Mouse (Mus musculus): Measurements from ENCODE around the gene Hpcal4. TPM values are rescaled to one million over a fixed set of nuclear protein-coding genes. Genes with fewer than 3 reads are reported as not detected.

The Hpcal4 gene
- total RNA-seq, 1 experiment from 2014 or later = 3.6 TPM

DNA sequence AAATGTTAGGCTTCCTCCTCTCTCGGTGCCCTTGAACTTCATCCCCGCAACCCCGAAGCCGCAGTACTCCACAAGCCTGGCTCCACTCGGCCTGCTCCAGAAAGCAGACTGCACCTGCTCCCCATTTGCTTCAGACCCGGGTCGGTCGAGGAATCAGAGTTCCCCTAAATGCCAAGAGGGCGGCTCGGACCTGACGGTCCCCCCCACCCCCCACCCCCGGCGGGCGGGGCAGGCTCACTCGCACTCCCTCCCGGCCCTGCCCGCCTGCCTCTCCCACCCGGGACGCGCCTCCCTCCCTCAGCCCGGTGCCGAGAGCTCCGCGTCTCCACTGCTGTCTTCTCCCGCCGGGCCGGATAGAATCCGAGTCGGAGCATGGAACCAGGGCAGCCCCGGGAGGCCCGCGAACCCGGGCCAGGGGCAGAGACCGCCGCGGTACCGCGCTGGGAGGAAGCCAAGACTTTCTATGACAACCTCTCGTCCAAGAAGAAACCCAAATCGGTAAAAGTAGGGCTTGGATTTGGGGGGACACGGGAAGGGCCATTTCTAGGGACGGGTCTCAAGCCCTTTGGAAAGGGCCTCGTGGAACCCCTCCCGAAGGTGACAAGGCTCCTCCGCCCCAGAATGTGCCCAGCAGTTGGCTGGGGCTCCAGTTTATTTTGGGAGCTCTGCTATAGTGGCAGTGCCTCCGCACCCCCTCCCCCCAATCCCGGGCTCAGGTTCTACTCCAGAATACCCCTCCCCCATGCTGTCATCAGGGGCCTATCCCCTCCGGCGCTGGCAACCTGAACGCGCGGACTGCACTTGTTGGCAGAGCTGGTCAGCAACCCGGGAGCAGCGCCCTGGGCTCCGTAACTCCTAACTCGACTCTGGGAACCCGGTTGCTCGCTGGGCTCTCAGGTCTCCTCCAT, 18.4 kb downstream of the Hpcal4 start, which contains the start of gene Nt5c1a:
Gene Nt5c1a (plus strand): TSS at position 319 of the 908 bp plus-strand sequence.
- peak; percentile 80 for DNase-seq

DNA sequence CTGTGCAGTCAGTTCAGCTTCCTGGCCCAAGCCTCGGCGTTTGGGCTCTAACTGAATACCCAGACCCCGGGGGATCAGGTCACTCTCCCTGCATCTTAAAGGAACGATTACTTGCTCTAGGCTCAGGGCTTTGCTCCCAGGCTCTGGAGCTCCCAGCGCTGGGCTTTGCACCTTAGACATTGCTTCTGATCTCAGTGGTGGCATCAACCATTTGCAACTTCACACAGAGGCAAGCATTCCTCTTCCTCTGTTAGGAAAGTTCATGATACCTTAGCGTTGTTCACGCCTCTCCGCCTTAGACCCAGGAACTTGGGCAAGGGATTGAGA, 19.0 kb downstream of the Hpcal4 start:
- DNase-seq = no peak

DNA sequence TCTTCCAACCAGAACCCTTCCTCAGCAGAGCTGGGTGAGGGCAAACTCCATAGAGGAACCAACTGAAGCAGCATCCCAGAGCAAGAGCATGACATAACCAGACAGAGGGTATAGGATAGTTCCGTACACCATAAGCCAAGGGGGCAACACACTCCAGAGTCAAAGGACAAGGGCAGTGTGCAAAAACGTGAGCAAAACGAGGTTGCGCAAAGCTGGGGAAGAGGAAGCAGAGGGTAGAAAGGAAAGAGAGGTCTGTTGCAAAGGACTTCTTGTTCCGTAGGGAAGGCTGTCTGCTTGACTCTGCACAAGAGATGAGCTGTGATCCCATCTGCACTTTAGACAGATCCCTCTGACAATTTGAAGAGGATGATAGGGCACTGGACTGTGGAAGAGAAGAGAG, 24.3 kb downstream of the Hpcal4 start:
- no peak for DNase-seq

DNA sequence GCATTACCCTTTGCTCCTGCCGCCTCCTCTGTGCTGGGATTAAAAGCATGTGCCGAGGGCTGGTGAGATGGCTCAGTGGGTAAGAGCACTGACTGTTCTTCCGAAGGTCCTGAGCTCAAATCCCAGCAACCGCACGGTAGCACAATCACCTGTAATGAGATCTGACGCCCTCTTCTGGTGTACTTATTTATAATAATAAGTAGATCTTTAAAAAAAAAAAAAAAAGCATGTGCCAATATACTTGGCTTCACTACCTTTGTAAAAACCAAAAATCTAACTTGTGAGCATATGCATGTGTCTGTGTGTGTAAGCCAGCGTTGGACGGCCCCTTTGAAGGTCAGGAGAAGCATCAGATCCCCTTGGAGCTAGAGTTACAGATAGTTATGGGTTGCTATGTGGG, 28.0 kb downstream of the Hpcal4 start:
- DNase-seq = no peak

DNA sequence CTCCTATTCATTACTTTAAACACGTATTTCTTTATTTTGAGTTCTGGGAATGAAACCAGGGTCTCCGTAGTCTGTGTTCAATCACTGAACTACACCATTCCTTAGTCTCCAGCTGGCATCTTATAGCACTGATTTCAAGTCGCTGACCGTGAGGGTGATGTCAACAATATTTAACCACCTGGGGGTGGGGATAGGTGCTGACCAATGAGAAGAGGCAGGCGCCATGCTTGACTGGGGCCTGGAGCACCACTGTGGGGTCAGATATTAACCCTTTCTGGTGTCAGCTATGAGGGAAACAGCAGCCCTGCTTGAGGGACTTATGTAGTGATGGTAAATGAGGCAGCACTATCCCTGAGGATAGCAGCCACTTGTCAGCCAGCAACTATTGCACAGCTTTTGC, 28.4 kb downstream of the Hpcal4 start:
- DNase-seq = no peak

DNA sequence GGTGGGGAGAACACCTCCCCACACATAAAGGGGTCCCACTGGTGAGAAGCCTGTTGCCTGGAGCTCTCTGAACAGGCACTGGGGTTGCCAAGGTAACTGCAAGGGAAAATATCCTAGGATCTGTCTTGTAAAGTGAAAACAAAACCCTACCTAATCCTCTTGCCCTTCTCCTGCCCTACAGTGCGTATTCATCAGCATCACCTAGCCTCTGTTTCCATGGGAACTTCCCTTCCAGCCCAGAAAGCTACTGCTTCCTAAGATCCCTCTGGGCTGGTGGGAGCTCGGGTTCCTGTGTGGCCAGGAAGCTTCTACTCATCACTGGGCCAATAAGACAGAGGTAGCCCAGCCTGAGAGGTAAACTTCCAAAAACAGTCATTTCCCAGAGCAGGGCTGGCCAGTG, 29.3 kb downstream of the Hpcal4 start:
- no peak for DNase-seq

DNA sequence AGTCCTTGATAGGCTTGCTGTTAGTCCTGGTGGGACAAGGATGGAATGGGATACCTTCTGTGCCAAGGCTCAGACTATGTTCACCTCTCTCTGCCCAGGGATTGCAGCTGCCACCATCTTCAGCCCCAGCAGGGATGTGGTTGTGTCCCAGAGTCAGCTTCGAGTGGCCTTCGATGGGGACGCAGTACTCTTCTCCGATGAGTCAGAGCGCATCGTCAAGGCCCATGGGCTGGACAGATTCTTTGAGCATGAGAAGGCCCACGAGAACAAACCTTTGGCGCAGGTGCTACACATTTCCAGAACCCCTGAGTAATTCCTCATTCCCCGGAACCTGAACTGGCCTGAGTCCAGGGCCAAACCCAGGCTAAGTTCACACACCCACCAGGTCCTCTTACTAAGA, 30.9 kb downstream of the Hpcal4 start:
- peak; percentile 73 for DNase-seq

DNA sequence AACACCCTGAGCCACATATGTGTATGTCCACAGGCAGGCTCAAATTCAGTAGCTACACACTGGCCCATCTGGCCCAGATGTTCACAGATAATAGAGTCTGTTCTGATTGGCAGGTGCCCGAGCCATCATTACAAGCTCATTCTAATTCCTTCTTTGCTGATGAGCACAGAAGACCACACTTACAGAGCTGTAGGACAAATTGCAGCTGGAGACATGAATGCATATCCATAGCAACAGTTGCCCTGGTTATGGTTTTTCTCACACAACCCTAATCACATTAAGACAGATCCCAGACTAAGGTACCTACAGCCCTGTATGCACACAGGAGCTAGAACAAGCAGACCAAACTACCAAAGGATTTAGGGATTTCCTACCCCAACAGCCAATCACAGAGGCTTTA, 32.3 kb downstream of the Hpcal4 start:
- DNase-seq = no peak

DNA sequence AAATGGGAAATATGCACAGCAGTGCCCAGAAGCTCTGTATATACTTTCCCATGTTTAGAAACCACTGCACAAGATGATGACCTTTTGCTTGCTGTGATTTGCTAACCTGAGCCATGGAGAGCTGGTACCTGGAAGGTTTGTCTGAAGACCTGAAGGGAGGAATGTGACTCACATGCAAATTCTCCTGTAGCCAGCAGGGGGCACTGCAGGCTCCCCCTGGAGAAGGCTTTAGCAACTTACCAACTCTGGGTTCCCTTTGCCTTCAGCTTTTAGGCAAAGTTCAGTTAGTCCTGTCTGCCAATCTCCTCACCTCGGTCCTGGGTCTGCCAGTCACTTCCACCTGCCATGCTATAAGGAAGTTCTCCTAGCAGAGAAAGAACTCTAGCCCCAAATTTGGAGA, 33.8 kb downstream of the Hpcal4 start:
- peak; percentile 64 for DNase-seq

DNA sequence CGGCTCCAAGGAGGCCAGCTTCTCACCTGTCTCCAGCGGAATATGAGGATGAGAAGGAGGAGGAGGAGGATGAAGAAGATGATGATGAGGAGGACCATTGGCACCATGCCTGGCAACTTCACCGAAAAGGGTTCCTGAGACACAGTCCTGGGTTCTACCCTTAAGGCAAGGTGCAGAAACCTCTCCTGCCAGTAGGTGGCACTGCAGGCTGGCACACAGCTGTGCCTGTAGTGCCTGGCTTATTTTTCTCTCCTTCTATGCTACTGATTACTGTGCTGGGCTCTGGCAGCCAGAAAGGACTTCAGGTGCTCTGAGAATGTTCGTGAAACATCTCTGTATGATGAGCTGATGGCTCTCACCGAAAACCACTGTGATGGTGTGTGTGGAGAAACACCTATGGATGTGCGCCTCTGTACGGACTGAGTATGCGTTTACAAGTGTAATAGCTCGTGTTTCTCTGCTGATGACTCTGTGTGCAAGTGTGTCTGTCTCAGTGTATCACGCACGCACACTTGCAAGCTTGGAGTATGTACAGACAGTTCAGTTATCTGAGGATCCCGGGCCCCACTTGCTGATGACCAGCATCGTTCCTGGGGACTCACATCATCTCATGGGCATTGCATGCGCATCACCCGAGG, 36.8 kb downstream of the Hpcal4 start:
- DNase-seq = peak; percentile 82

DNA sequence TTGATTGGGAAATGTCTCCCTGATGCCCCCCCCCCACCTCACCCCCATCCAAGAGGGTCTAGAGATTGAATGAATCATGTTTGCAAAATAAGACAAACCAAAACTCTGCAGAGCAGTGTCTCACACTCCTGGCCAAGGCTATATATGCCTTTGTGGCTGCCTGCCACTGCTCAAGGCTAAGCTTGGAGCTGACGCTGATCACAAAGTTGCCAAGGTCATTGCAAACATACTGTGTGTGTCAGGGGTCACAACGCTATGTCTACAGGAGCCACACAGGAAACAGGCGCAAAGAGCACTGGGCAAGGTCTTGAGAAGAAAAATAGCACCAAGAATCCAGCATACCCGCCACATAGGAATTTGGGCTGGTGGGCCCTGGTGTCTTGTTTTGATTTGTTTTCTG, 37.6 kb downstream of the Hpcal4 start:
- peak; percentile 54 for DNase-seq

DNA sequence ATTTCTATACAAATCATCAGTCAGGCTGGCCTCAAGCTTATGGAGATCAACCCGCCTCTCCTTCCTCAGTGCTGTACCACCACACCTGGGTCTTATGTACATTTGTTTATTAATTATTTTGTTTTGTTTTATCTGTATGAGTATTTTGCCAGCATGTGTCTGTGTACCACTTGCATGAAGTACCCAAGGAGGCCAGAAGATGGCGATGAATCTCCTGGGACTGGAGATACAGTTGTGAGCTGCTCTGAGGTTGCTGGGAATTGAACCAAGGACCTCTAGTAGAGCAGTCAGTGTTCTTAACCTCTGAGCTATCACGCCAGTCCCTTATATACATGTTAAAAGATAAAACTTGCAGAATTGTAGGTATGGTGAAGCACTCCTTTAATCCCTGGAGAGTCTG, 40.3 kb downstream of the Hpcal4 start:
- no peak for DNase-seq

DNA sequence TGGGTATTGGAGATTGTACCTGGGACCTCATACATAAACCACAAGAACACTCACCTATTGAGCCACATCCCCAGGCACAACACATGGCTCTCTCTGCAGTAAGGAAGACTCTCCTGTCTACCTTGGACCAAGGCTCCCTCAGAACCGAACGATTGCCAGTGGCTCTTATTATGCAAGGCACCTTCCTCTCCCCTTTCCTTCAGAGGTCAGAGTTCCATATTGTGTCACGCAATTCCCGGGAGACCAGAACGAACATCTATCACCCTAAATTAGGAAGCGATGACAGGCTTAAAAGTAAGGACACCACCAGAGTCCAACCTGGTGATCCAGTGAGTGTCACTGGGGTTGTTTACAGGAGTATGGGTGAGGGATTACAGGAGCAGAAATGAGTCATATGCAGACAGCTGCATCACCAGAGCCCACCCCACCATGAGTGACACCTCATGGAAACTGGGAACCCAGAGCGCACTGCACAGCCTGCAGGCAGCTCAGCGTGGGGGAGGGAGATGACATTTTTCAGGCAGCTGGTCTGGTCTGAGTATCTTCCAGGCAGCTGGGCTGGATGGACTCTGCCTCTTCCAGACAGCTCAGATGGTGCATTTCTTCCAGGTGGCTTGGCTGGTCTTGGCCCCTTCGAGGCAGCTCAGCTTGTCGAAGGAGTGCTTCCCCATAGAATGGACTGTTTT, 42.8 kb downstream of the Hpcal4 start:
- no peak for DNase-seq

DNA sequence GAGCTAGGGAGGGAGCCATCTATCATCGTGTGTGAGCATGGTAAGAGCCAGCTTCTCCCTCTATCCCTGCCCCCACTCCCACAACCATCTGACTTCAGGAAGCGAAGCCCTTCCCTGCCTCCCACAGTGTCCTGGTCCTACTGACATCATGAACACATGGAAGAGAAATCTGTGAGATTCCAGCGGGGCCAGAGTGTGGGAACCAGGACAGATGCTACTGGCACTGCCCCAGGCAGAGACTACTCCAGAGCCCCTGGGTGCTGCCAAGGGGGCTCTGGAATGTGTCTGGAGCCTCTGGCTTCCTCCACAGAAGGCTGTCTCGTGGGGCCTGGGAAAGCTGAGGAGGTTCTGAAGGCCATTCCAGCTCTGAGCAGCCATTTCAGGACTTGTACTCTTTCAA, 44.7 kb downstream of the Hpcal4 start:
- DNase-seq = no peak

DNA sequence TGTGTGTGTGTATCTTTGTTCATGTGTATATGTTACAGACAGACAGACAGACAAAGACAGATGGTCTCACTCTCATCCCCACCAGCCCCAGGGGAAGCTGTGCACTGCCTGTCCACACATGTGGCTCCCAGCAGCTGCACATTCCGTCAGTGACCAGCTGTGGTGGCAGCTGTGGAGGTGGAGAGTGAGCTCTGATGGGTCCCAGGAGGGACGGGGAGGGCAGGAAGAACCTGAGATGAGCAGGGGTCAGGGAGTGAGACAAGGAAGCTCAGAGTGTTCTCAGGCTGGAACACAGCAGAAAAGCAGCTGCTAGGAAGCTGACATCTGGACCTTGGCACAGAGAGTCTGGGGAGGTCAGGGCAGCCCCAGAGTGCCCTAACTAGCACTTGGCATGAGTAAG, 45.2 kb downstream of the Hpcal4 start:
- DNase-seq = no peak

DNA sequence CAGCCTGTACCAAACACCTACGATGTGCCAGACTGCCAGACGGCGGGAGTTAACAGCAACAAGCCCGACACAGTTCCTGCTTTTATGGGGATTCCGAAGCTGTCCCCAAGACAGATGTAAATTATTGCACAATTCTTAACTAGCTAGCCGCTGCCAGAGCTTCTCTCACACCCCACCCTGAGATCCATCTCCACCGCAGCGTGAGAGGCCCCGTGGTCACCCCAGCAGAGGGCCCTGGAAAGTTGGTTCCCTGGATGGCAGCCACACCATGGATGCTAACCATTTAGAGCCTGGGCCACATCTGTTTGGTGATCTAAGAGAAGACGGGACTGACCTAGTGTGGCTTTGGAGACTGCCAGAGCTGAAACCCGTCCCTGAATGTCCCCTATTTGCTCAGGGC, 46.1 kb downstream of the Hpcal4 start:
- DNase-seq = no peak

DNA sequence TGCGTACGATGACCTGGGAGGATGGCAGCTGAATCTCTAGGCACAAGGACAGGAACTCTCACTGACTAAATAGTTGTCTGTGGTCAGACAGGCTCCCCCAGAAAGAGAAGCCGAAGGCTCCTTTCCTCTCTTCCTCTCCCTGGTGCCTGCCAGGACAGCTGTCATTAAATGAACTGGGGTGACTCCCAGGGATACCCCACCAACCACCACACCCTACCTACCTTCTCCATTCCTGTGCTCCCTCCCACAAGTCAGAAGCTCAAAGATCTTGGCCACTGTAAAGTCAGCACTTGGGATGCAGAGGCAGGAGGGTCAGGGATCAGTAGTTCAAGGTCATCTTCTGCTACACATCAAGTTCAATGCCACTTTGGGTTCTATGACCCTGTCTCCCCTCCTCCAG, 49.8 kb downstream of the Hpcal4 start:
- DNase-seq = no peak

DNA sequence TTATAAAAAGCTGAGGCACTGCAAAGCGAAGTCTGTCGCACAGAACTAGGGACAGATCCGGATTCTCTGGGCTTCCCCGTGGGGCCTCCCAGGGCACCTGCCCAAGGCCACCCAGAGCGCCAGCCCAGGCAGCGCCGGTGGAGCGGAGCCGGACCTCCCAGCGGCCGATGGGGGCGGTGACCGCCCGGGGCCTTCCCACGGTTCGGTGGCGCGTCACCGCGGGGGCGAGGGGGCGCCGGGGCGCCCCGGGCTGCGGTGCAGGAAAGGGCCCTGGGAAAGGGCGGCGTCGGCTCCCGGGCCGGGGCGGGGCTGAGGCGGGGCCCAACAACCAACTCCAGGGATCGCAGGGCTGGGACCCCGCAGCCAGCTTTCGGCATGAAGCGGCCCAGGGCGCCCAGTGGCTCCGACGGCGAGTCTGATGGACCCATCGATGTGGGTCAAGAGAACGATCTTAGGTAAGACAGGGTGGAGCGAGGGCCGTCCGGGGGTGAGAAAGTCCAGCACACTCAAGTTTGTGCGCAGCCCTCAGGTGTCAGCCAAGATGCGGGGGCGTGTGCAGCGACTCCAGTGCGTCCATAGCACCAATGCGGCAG, 50.6 kb downstream of the Hpcal4 start, which contains the start of gene Heyl:
Gene Heyl (plus strand): TSS at position 65 of the 593 bp plus-strand sequence.
- DNase-seq = peak; percentile 69

DNA sequence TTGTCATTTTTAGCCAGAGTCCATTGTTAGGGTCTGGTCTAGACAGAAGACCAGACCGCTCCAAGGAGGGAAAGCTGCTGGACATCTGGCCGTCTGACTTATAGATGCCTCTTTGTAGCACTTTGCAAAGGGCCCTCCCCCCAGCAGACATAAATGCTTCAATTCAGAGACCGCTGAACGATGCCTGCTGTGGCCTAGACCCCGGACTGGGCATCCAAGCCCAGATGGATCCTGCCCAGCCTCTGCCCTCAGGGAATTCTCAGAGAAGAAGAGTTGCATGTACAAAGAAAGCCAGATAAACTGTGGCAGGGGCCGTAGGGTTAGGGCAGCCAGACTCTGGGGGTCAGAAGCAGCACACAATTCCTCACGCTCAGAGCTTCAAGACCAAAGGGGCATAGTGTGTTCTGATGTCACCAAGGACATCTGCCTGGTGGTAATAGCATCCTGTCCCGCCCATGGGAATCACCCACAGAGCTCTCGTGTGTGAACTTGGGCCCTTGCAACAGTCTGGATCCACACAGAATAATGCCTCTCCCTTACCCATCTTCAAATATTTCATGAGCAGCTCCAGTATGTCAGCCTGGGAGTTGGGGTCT, 52.9 kb downstream of the Hpcal4 start:
- DNase-seq = no peak

DNA sequence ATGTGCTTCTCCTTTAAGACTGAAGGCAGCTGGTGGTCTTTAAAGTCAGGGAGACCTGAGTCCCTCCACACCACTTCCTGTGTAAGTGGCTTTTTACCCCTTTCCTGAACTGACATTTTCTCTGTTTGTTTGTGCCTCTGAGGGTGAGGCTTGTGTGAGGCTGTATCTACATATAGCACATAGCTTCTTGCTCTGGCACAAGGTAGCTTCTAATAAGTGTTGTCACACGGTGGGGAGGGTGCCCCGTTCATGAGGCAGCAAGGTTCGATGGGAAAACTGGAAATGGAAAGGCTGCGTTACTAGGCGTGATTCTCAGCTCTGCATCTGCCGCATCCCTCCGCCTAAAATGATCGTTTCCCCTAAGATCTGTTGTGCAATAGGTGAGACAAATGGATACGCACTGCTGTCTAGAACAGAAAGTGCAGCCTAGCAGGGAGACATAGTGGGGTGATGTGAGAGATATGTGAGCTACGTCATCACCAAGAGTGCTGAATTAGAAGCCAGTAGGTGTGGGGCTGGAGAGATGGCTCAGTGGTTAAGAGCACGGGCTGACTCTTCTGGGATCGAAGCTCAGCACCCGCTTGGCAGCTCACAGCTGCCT, 53.5 kb downstream of the Hpcal4 start:
- DNase-seq = no peak

DNA sequence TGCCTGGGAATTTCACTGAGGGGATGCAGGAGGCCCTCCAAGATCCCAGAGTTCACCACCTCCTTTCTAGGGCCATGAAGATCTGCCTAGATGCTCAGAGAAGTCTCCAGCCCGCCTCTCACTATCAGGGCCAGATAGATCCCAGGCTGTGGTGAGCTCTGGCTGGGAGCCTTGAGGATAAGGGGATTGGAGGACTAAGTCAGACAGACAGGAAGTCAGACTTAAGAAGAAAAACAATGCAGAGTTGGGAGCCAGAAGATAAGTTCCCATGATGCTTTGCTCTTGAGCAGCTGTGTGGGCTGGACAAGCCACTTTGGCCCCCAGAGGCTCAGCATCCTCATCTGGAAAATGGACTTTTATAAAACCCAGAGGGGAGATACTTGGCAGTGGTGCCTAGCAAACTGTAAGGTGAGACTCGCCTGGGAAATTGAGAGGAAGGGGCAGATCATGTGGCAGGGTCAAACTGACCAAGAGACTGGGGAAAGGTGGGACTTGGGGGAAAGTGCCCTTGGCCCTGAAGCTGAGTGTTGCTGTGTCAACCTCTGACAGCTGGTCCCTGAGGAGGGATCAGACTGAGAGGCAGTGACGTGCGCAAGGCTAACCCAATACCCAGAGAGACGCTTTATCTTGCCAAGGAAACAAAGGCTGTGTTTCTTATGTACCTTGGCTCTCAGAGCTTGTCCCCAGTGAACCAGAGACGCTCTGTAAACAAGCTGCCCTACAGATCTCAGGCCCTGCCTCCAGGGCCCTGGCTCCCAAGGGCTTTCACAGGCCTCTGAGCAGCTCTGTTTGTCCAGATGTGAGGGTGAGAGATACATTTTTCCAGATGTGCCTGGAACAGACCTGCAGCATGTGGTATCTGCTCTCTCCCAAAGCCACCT, 54.6 kb downstream of the Hpcal4 start:
- DNase-seq = no peak

All from adrenal gland, postnatal 25 days (tissue).